Mouse (Mus musculus) midbrain, embryonic 14.5 days (tissue): ENCODE data around the gene Idi2. TPM values are rescaled to one million over a fixed set of nuclear protein-coding genes. Genes with fewer than 3 reads are reported as not detected.
"Not testable (repeated sequence)": the region's sequence is repeated elsewhere in the genome, so short reads cannot be mapped to it uniquely, and the experiment has no call there.

ENCODE experiments used
- ATAC-seq: fragments of 200-750 bp; cut with Nextera tagmentation; 2 replicates; pipeline ENCODE4 v1.8.0; 2017; ENCODE audit warnings: moderate number of reproducible peaks, moderate library complexity; ENCODE audit not compliant: low FRiP score, low TSS enrichment
- DNase-seq: peaks from one replicate; pipeline ENCODE4 v3.0.0-alpha.2; 2015
- H3K27ac ChIP-seq: fragments of 300-500 bp; sonication (generic); replicated peaks from 2 replicates; pipeline ENCODE4 v1.5.1; 2014; ENCODE audit warnings: mild to moderate bottlenecking, low read depth, low read length, moderate library complexity
- H3K27me3 ChIP-seq: fragments of 300-500 bp; sonication (generic); 2 replicates; pipeline ENCODE4 v1.6.1; 2014; ENCODE audit warnings: low read length, control low read depth, mixed read lengths; ENCODE audit not compliant: control insufficient read depth, insufficient read depth
- H3K36me3 ChIP-seq: fragments of 300-500 bp; sonication (generic); 2 replicates; pipeline ENCODE4 v1.6.1; 2014; ENCODE audit warnings: low read length, control low read depth; ENCODE audit not compliant: control insufficient read depth, insufficient read depth
- H3K4me1 ChIP-seq: fragments of 300-500 bp; sonication (generic); 2 replicates; pipeline ENCODE4 v1.6.1; 2014; ENCODE audit warnings: mild to moderate bottlenecking, antibody characterized with exemption, low read length, control low read depth; ENCODE audit not compliant: control insufficient read depth, insufficient read depth
- H3K4me2 ChIP-seq: fragments of 300-500 bp; sonication (generic); 2 replicates; pipeline ENCODE4 v1.6.1; 2014; ENCODE audit warnings: mild to moderate bottlenecking, low read length, moderate library complexity
- H3K4me3 ChIP-seq: fragments of 300-500 bp; sonication (generic); replicated peaks from 2 replicates; pipeline ENCODE4 v1.5.1; 2014; ENCODE audit warnings: low read depth, low read length
- H3K9ac ChIP-seq: fragments of 300-500 bp; sonication (generic); replicated peaks from 2 replicates; pipeline ENCODE4 v1.6.1; 2014; ENCODE audit warnings: mild to moderate bottlenecking, low read length, moderate library complexity
- H3K9me3 ChIP-seq: fragments of 300-500 bp; sonication (generic); 2 replicates; pipeline ENCODE4 v1.6.1; 2016; ENCODE audit warnings: low read length, control low read depth, mixed read lengths; ENCODE audit not compliant: control insufficient read depth
- WGBS: fragments of 180-500 bp; shearing (Covaris S2); extraction: QIAGEN DNeasy Blood & Tissue Kit; methylation state at CpG from one replicate; pipeline ENCODE4 v1.1.7; 2014; 5-methylcytosine and 5-hydroxymethylcytosine counted together
- polyA plus RNA-seq: library from polyadenylated mRNA; unstranded; fragments of >200 nt; fragmentation: Nextera tagmentation; extraction: Ambion mirVana; gene quantifications from 2 replicates; pipeline ENCODE4 v1.2.1, GENCODE M21; 2014

The Idi2 gene
- polyA plus RNA-seq, 1 experiment from 2014 or later = 0.09 TPM

DNA sequence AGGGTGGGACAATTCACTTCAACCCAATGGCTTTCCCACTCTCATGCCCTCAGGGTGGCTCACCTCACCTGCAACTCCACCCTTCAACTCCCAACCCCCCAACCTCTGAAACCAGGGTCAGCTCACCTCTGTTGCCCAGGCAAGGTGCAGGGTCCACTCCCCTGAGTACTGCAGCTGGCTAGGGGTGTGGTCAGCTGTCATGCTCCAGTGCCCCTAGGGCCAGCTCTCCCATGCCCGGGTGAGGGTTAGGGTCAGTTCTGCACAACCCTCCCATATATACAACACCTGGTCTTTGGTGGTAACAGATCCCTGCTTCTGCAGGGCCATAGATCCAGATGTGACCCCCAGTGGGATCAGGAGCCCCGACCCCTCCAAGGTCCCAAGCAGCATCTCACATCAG, 2.5 kb downstream of the Idi2 start:
- not testable (repeated sequence) for H3K4me2 ChIP-seq, H3K27ac ChIP-seq, H3K9ac ChIP-seq, DNase-seq, H3K9me3 ChIP-seq, H3K36me3 ChIP-seq, H3K4me3 ChIP-seq, H3K27me3 ChIP-seq, H3K4me1 ChIP-seq, ATAC-seq
- WGBS = 68% methylated on average over 1 of the region's 2 CpGs

- H3K4me2 ChIP-seq, ATAC-seq, H3K36me3 ChIP-seq, H3K4me3 ChIP-seq, H3K27ac ChIP-seq, H3K9me3 ChIP-seq, DNase-seq, H3K27me3 ChIP-seq, H3K4me1 ChIP-seq, H3K9ac ChIP-seq: not testable (repeated sequence)
- WGBS = no CpG with 5 or more reads among the region's 5 CpGs
These were observed 4.2 kb downstream of the Idi2 start for GRCm38 (mm10) chr13:8956873-8957272.

DNA sequence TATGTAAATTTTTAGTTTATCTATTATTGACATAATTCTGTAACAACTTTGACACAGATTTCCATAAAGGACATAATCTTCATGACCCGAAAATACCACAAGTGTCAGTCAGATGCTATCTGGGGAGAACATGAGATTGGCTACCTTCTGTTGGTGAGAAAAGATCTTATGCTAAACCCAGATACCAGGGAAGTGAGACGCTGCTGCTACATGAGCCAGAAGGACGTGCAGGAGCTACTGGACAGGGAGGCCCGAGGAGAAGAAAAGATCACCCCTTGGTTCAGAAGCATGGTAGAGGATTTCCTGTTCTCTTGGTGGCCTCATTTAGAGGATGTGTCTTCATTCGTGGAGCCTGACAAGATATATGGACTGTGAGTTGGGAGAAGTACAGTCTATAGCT, 6.4 kb downstream of the Idi2 start:
- not testable (repeated sequence) for H3K27me3 ChIP-seq, H3K4me1 ChIP-seq, H3K4me2 ChIP-seq, H3K4me3 ChIP-seq, H3K9me3 ChIP-seq, H3K36me3 ChIP-seq, ATAC-seq, H3K27ac ChIP-seq, DNase-seq, H3K9ac ChIP-seq
- no CpG with 5 or more reads among the region's 5 CpGs for WGBS

DNA sequence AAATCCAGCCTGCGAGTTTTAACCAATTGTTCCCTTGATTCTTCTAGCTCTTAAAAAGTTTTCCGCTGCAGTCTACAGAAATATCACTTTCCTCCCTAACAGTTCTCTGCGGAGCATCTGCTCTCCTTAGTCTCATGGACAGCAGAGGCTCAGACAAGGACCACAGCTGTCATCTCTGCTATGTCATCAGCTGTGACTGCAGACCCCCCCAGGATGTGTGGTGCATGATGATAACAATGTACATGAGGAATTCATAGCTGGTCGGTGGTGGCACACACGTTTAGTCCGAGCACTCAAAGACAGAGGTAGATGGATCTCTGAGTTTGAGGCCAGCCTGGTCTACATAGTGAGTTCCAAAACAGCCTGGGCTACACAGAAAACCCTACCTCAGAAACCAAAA, 6.9 kb downstream of the Idi2 start:
- not testable (repeated sequence) for H3K4me2 ChIP-seq, H3K4me3 ChIP-seq, H3K27me3 ChIP-seq, H3K27ac ChIP-seq, H3K9ac ChIP-seq, H3K4me1 ChIP-seq, H3K9me3 ChIP-seq, H3K36me3 ChIP-seq, ATAC-seq, DNase-seq
- WGBS = 93% methylated on average over 5 of the region's 6 CpGs

- not testable (repeated sequence) for H3K36me3 ChIP-seq, H3K4me1 ChIP-seq, H3K27ac ChIP-seq, H3K9ac ChIP-seq, H3K4me2 ChIP-seq, ATAC-seq, H3K4me3 ChIP-seq, DNase-seq, H3K27me3 ChIP-seq, H3K9me3 ChIP-seq
- 66% methylated on average over 3 of the region's 3 CpGs for WGBS
These were observed 8.6 kb downstream of the Idi2 start for GRCm38 (mm10) chr13:8961128-8961888.

- H3K27me3 ChIP-seq, H3K9me3 ChIP-seq, ATAC-seq, H3K4me3 ChIP-seq, H3K9ac ChIP-seq, H3K27ac ChIP-seq, H3K4me1 ChIP-seq, DNase-seq, H3K36me3 ChIP-seq, H3K4me2 ChIP-seq: not testable (repeated sequence)
- WGBS = 37% methylated on average over 5 of the region's 5 CpGs
These were observed 9.6 kb downstream of the Idi2 start for GRCm38 (mm10) chr13:8962266-8962665.

DNA sequence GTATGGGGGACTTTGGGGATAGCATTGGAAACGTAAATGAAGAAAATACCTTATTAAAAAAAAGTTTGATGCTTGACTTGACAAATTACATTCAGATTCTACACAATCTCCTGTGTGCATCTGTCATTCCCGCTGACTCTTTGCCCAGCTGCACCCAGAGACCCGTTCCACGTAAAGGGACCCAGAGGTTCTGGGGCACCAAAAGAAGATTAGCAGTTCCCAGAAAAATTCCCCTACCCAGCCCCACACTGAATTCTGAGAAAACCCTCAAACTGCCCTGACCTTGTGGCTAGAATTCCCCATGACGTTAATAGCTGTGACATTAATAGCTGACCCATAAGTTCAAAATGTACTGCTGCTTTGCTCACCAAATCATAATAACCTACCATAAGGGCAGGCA, 12.6 kb downstream of the Idi2 start:
- ATAC-seq = no peak
- H3K36me3 ChIP-seq = peaks cover 25% of the 10 kb centered on the region
- H3K27ac ChIP-seq = no peak overlapping the region
- no peaks in the 10 kb centered on the region for H3K4me1 ChIP-seq
- 96% methylated on average over 5 of the region's 5 CpGs for WGBS
- no peak overlapping the region for H3K4me3 ChIP-seq
- H3K9ac ChIP-seq = no peak overlapping the region
- no peaks in the 10 kb centered on the region for H3K9me3 ChIP-seq
- no peaks in the 10 kb centered on the region for H3K27me3 ChIP-seq
- no peak for DNase-seq
- H3K4me2 ChIP-seq = no peak overlapping the region

GRCm38 (mm10) chr13:8967742-8968141, 15.1 kb downstream of the Idi2 start:
- Histone ChIP-seq H3K4me3 (no peak overlapping the region), H3K9me3 (no peaks in the 10 kb centered on the region), H3K9ac (no peak overlapping the region), H3K4me1 (no peaks in the 10 kb centered on the region), H3K36me3 (peaks cover 44% of the 10 kb centered on the region), H3K27ac (no peak overlapping the region), H3K4me2 (no peak overlapping the region), H3K27me3 (no peaks in the 10 kb centered on the region)
- DNase-seq (no peak), ATAC-seq (no peak)
- 96% methylated on average over 8 of the region's 8 CpGs for WGBS

GRCm38 (mm10) chr13:8972369-8972768, 19.7 kb downstream of the Idi2 start:
- Histone ChIP-seq H3K4me2 (no peak overlapping the region), H3K27ac (no peak overlapping the region), H3K27me3 (no peaks in the 10 kb centered on the region), H3K4me3 (no peak overlapping the region), H3K36me3 (peaks cover 91% of the 10 kb centered on the region), H3K9me3 (no peaks in the 10 kb centered on the region), H3K9ac (no peak overlapping the region), H3K4me1 (no peaks in the 10 kb centered on the region)
- ATAC-seq (no peak), DNase-seq (no peak)
